Mouse (Mus musculus): ENCODE data around the gene Gulp1. TPM values are rescaled to one million over a fixed set of nuclear protein-coding genes. Genes with fewer than 3 reads are reported as not detected.

The Gulp1 gene
- polyA plus RNA-seq, 1 experiment = 2.0 TPM

DNA sequence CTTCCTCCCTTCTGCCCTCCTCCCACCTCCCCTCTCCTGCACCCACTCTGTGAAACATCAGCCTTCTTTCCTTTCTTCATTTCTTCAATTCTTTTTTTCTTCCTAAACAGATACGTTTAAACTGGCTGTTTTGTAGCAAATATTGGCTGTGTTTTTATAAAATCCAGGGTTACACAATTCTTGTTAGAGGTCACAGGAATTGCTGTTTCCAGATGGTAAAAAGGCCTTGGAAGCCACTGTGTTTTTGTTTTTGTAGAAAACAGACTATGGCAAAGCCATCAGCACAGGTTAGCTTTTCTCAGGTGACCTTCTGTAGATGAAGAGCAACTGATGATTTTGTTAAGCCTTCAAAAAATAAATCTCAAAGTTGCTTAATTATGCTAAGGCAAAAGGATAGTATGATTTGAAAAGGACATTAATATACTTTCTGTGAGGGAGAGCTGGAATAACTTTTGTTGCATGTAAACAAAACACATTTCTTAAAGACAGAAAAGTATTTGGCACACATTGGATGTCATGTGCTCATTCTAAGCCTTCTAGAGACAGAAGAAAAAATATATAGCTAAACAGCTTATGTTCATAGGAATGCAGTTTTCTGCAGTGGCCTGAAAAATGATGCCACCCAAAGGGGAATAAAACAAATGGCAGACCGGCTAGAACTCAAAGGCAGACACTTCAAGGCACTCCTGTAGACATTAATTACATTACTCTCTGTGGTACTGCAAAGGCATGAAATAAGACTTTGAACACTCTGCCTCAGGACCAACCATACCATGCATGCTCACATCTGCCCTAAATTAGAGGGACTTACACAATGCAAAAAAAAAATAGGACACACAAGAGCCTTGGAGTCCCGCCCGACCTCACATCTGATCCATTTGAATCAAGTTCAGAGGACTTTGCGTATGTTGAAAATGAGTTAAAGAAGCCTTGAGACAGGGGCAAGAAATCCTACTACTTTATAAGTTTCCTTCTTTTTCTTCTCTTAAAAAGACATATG is 199.7 kb downstream of the Gulp1 start:
- Histone ChIP-seq H3K4me3 (no peak overlapping the region), H3K79me2 (ENCODE audit: control insufficient read depth, insufficient read depth) (no peaks in the 10 kb centered on the region), H3ac (ENCODE audit: control insufficient read depth, insufficient read length) (no peak overlapping the region), H3K27me3 (ENCODE audit: control insufficient read depth, insufficient read depth, insufficient read length) (no peaks in the 10 kb centered on the region), H3K36me3 (ENCODE audit: control insufficient read depth, insufficient read depth) (no peaks in the 10 kb centered on the region), H3K4me2 (ENCODE audit: low read depth) (no peak overlapping the region)
- TF ChIP-seq CEBPB (IDR thresholded peaks at IDR 0.05; ENCODE audit: insufficient read depth, poor library complexity, severe bottlenecking) = no peak
- no peak for TF ChIP-seq REST (IDR thresholded peaks at IDR 0.05; ENCODE audit: insufficient read depth, insufficient read length)
- TF ChIP-seq E2F4 (IDR thresholded peaks at IDR 0.05; ENCODE audit: insufficient read depth) = no peak
- no peak for TF ChIP-seq TCF12 (IDR thresholded peaks at IDR 0.05; ENCODE audit: insufficient read depth, poor library complexity, severe bottlenecking)

DNA sequence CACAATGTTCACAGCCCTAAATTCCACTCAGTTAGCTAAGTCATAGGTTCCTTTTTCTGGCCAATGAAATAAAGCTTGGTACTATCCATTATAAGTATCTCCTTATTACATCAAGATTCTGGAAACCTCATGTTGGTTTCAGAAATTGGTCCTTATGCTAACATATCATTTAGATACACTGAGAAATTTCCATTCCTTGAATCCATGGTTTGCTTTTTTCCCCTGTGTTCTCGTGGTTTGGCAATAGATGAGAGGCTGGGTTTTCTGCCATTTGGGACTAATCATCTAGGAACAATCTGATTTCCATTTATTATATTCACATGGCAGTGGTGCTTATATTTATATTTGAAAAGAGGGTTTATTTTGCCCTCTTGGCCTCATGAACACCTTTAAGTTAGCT is 226.9 kb downstream of the Gulp1 start:
- Histone ChIP-seq H3K4me3 (no peak overlapping the region), H3ac (ENCODE audit: control insufficient read depth, insufficient read length) (no peak overlapping the region), H3K27me3 (ENCODE audit: control insufficient read depth, insufficient read depth, insufficient read length) (no peaks in the 10 kb centered on the region), H3K4me2 (ENCODE audit: low read depth) (no peak overlapping the region), H3K36me3 (ENCODE audit: control insufficient read depth, insufficient read depth) (no peaks in the 10 kb centered on the region), H3K79me2 (ENCODE audit: control insufficient read depth, insufficient read depth) (no peaks in the 10 kb centered on the region)
- no peak for TF ChIP-seq CEBPB (IDR thresholded peaks at IDR 0.05; ENCODE audit: insufficient read depth, poor library complexity, severe bottlenecking)
- no peak for TF ChIP-seq SRF (IDR thresholded peaks at IDR 0.05; ENCODE audit: control insufficient read depth, insufficient read length, low read depth)
- no peak for TF ChIP-seq MYOG (IDR thresholded peaks at IDR 0.05; ENCODE audit: control insufficient read depth in 1 of 3, insufficient read depth in 1 of 3, insufficient read length in 2 of 3, low read depth in 2 of 3)
- no peak for TF ChIP-seq MAX (IDR thresholded peaks at IDR 0.05; ENCODE audit: low read depth)

GRCm38 (mm10) chr1:44803594-44804372 is 252.5 kb downstream of the Gulp1 start:
- TF ChIP-seq TCF3 (IDR thresholded peaks at IDR 0.05; ENCODE audit: insufficient read length, low read depth) (no peak), POLR2A (IDR thresholded peaks at IDR 0.05; ENCODE audit: insufficient read length, low read depth) (no peak), TCF12 (IDR thresholded peaks at IDR 0.05; ENCODE audit: insufficient read depth, poor library complexity, severe bottlenecking) (no peak)
- Histone ChIP-seq H3ac (ENCODE audit: control insufficient read depth, insufficient read length) (no peak overlapping the region), H3K79me2 (ENCODE audit: control insufficient read depth, insufficient read depth) (no peaks in the 10 kb centered on the region), H3K36me3 (ENCODE audit: control insufficient read depth, insufficient read depth) (no peaks in the 10 kb centered on the region), H3K27me3 (ENCODE audit: control insufficient read depth, insufficient read depth, insufficient read length) (no peaks in the 10 kb centered on the region), H3K4me3 (no peak overlapping the region), H3K4me2 (ENCODE audit: low read depth) (no peak overlapping the region)

DNA sequence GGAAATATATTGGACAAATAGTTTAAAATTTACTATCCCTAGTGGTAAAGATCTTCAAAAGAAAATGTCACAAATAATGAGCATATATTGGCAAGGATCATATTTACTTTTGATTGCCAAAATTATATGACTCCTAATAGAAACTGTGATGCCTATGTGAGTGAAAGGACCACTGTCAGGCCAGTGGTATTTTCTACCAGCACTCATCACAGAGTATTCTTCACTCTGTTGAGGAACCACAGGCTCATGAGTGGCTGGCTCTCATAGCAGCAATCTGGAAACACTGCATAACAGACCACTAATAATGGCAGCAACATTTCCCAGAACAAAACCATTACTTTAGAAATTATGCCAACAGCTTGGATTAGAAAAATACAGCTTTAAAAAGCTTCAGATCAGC is 255.1 kb downstream of the Gulp1 start:
- no peaks in the 10 kb centered on the region for H3K36me3 ChIP-seq (ENCODE audit: control insufficient read depth, insufficient read depth)
- TF ChIP-seq MAX (IDR thresholded peaks at IDR 0.05; ENCODE audit: low read depth) (no peak), TCF12 (IDR thresholded peaks at IDR 0.05; ENCODE audit: insufficient read depth, poor library complexity, severe bottlenecking) (no peak)
- H3K27me3 ChIP-seq (ENCODE audit: control insufficient read depth, insufficient read depth, insufficient read length) = no peaks in the 10 kb centered on the region
- no peaks in the 10 kb centered on the region for H3K79me2 ChIP-seq (ENCODE audit: control insufficient read depth, insufficient read depth)
- H3ac ChIP-seq (ENCODE audit: control insufficient read depth, insufficient read length) = no peak overlapping the region
- no peak overlapping the region for H3K4me2 ChIP-seq (ENCODE audit: low read depth)
- no peak overlapping the region for H3K4me3 ChIP-seq

DNA sequence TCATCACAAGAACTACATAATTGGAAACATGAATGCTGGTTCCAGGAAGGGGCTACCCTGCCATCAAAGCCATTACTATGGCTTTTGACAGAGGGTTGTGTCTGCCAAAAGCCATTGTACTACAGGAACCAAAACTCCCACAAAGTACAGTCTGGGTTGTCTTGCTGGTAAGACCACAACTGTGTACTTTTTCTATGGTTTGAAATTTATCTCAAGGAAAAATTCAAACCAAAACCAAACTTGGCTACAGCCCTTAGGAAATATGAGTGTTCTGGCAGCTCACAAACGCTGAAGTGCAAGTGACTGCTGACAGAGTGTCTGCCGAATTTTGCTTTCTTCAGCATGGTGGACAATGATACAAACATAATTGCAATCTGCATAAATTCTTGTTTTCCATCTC is 259.0 kb downstream of the Gulp1 start:
- H3ac ChIP-seq (ENCODE audit: control insufficient read depth, insufficient read length) = no peak overlapping the region
- H3K4me2 ChIP-seq (ENCODE audit: low read depth) = peak overlapping the region; percentile 59
- no peaks in the 10 kb centered on the region for H3K79me2 ChIP-seq (ENCODE audit: control insufficient read depth, insufficient read depth)
- no peak for TF ChIP-seq TCF12 (IDR thresholded peaks at IDR 0.05; ENCODE audit: insufficient read depth, poor library complexity, severe bottlenecking)
- TF ChIP-seq USF1 (IDR thresholded peaks at IDR 0.05; ENCODE audit: low read depth) = no peak
- no peak for TF ChIP-seq MAX (IDR thresholded peaks at IDR 0.05; ENCODE audit: low read depth)
- no peak for TF ChIP-seq MYOD1 (IDR thresholded peaks at IDR 0.05; ENCODE audit: control insufficient read depth in 1 of 3, insufficient read length in 2 of 3, low read depth in 2 of 3)
- TF ChIP-seq SRF (IDR thresholded peaks at IDR 0.05; ENCODE audit: control insufficient read depth, insufficient read length, low read depth) = no peak
- TF ChIP-seq CEBPB (IDR thresholded peaks at IDR 0.05; ENCODE audit: insufficient read depth, poor library complexity, severe bottlenecking) = no peak
- TF ChIP-seq POLR2A (IDR thresholded peaks at IDR 0.05; ENCODE audit: insufficient read length, low read depth) = no peak
- no peak for TF ChIP-seq E2F4 (IDR thresholded peaks at IDR 0.05; ENCODE audit: insufficient read depth)
- TF ChIP-seq MYOG (IDR thresholded peaks at IDR 0.05; ENCODE audit: control insufficient read depth in 1 of 3, insufficient read depth in 1 of 3, insufficient read length in 2 of 3, low read depth in 2 of 3) = no peak
- TF ChIP-seq TCF3 (IDR thresholded peaks at IDR 0.05; ENCODE audit: insufficient read length, low read depth) = no peak
- TF ChIP-seq REST (IDR thresholded peaks at IDR 0.05; ENCODE audit: insufficient read depth, insufficient read length) = no peak
- no peak for TF ChIP-seq POLR2AphosphoS2 (IDR thresholded peaks at IDR 0.05; ENCODE audit: insufficient read length, low read depth)
- no peaks in the 10 kb centered on the region for H3K27me3 ChIP-seq (ENCODE audit: control insufficient read depth, insufficient read depth, insufficient read length)
- H3K4me3 ChIP-seq = no peak overlapping the region
- H3K36me3 ChIP-seq (ENCODE audit: control insufficient read depth, insufficient read depth) = no peaks in the 10 kb centered on the region

All from myocyte (in vitro differentiated cells).